Mouse (Mus musculus): ENCODE results near the gene Mpnd.
A peak's percentile ranks its signal among the peaks of the same experiment; 100 is the strongest.

DNA sequence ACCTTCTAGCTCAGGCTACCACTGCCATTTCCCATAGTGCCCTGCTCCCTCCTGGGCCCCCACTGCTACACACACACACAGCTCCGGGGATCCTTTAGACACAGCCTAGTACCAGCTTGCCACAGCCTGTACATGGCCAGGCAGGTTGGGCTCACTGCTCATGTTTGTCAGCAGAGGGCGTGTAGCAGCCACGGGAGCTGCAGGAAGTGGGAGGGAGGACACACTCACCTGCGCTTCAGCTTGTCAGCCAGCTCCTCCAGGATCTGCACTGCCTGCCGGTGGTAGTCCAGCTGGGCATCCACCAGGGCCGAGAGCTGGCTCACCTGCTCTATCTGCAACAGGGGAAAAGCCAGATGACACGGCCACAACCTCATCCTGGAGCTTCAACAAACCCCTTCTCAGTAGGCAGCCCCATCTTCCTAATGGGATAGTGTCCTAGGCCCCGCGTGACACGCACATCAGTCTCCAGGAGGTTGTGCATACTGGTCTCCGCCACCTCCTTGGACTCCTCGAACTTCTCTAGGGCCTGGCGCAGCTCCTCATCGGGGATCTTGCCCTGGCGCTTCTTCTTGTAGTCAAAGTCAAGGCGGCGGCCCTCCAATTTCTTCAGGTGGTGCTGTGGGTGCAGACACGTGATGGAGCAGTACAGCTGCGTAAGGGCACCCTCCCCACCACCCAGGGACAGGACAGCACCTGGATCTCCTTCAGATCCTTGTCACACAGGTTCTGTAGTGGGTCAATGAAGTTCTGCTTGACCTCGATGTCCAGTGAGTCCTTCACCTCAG lies 13.0 kb downstream of the Mpnd start:
- peak; percentile 61 for TF ChIP-seq CTCF (IDR thresholded peaks at IDR 0.05; ENCODE audit: extremely low read depth, insufficient read depth, low read length)
- TF ChIP-seq POLR2A (IDR thresholded peaks at IDR 0.05; ENCODE audit: extremely low read depth, insufficient read depth, low read length) = peak; percentile 34; the same call in 1 of the 2 replicates
